Mouse (Mus musculus): ENCODE measurements around the gene Sh3bgrl. TPM values are rescaled to one million over a fixed set of nuclear protein-coding genes. Genes with fewer than 3 reads are reported as not detected.

Gene Sh3bgrl
- polyA plus RNA-seq, 1 experiment from 2014 or later, result 89.2 TPM

Other genes starting within 250 kb of the Sh3bgrl start
- gene Hmgn5, start 82.0 kb upstream of the Sh3bgrl start, polyA plus RNA-seq (2014; fragmentation: Nextera tagmentation; extraction: Ambion mirVana), result 23.8 and 29.4 TPM in 2 replicates
- gene Gm6377, start 101.4 kb downstream of the Sh3bgrl start, polyA plus RNA-seq (2014; fragmentation: Nextera tagmentation; extraction: Ambion mirVana), result 0.21 and 0.30 TPM in 2 replicates

Data from liver, embryonic 11.5 days (tissue).